Mouse (Mus musculus): ENCODE data around the gene Ofcc1.

GRCm38 (mm10) chr13:40000236-40000635, 361.0 kb downstream of the Ofcc1 start:
- TF ChIP-seq POLR2A (IDR thresholded peaks at IDR 0.05; ENCODE audit: control insufficient read depth, extremely low read depth, insufficient read depth, low read length, poor library complexity) (no peak), CTCF (IDR thresholded peaks at IDR 0.05; ENCODE audit: borderline replicate concordance, control insufficient read depth, extremely low read depth, insufficient read depth, low read length, poor library complexity) (no peak)
